Mouse (Mus musculus) left cerebral cortex, postnatal 4 days (tissue): ENCODE data around the gene Slc9a9. TPM values are rescaled to one million over a fixed set of nuclear protein-coding genes. Genes with fewer than 3 reads are reported as not detected.
"Not testable (repeated sequence)": the region's sequence is repeated elsewhere in the genome, so short reads cannot be mapped to it uniquely, and the experiment has no call there.

Source experiments
- DNase-seq: peaks from one replicate; pipeline ENCODE4 v3.0.0-alpha.2; 2022
- intact Hi-C: fragments of 180-260 bp; cut with DNase I; formaldehyde crosslinking; loops from one replicate; pipeline ENCODE4 v1.15.1; 2025
- total RNA-seq, 2 experiments: library from RNA; stranded (reverse); gene quantifications; 2 replicates each; pipeline ENCODE4 v1.2.3; 2021

The Slc9a9 gene
- 10 to 100 TPM; 11.0 to 11.9 TPM for total RNA-seq

DNA sequence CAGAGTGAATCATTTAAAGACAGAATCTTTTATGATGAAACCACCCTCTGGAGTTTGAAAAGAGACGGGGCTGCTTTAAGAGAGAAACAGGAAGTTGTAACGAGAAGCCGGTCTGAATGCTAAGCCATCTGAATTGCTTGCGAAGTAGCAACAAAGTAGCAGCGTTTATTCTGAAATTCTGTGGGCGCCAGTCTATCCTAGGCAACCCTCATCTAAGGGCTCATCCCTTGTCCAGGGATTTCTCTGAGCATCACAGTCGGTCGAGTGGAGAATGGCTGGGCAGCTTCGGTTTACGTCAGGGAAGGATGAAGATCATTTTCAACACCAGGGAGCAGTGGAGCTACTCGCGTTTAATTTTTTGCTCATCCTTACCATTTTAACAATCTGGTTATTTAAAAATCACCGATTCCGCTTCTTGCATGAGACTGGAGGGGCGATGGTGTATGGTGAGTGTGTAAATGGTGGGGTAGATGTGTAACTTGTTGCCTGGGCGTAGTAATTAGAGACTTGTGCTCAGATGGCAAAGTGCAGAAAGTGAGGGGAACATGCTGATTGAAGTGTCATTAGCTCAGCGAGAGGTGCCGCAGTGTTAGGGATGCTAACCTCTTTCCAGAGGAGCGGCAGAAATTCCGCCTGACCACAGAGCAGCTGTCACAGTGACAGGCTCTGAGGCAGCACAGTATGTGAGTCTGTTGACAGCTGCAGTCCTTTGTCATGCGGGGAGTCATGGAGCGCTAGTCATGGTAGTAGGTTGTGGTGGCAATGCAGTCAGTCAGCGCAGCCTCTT, at the start of gene Slc9a9:
TSS of gene Slc9a9 (plus strand) at position 119 of the 787 bp plus-strand sequence.
- peak; percentile 50 for DNase-seq
- intact Hi-C loops: no loop called here

DNA sequence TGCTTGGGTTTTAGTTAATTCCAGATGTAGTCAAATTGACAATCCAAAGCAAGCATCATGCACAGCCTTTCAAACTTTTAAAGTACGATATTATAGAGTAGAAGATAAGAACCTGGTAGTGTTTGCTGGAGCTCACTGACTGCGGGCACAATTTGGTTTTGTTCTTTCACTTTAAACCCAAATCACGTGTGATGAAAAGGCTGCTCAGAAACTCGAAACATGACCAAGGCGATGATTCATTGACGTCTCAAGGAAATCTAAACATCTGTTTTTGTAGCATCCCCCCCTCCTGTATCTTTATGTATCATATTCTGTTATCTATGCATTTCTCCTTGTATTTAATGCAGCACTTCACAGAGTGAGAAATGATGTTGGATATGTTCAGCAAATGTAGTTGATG, 49.4 kb upstream of the Slc9a9 start:
- no peak for DNase-seq
- intact Hi-C loops: no loop called here

DNA sequence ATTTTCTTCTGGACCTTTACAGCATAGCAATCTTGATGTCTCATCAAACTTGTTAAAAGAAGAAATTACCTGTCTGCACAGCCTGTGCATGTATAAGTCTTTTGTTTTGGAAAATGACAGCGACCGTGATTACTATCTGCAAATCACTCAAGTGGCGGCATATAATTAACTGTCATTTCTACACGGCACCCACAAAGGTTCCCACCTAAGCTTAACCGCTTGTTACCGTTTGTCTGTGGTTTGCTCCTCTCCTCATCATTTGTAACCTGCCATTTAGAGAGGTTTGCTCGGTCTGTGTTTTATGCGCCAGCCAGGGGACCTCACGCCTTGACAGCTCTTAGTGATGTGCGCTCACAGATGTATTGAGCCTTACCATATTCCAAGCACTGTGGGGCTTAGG, 48.9 kb upstream of the Slc9a9 start:
- intact Hi-C loops: no loop called here
- no peak for DNase-seq

DNA sequence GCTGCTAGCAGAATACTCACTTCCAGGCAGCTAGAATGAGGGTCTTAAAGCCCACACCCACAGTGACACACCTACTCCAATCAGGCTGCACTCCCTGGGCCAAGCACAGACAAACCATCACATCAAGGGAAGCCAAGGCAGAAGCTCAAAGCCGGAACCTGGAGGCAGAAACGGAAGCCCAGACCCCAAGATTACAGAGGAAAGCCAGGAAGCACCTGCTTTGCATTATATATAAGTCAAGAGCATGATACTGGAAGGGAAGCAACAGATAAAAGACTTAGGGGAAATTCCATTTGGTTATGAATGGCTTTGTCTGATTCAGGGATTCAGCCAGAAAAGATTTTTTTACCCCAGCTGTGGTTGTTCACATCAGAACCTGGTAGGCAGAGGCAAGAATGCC, 47.8 kb upstream of the Slc9a9 start:
- intact Hi-C loops: no loop called here

DNA sequence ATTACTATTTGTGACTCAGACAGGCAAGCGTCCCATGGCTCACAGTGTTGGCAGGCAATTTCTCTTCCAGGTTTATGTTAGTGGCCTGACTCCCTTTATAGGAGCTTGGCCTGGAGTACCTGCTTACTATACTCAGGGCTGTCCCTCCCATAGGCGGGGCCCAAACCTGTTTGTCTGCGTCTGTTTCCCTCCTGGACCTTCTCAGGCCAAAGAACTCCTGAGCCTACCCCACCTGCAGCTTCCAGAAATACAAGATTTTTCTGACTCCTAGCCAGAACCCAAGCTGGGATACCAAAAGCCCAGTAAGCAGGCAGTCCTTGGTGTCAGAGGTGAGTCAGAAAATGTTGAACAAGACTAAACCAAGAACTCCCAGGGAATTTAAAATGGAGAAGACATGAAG, 43.0 kb upstream of the Slc9a9 start:
- intact Hi-C loops: no loop called here
- no peak for DNase-seq

More for the DNA sequence above, 47.8 kb upstream of the Slc9a9 start:
- DNase-seq: no peak

DNA sequence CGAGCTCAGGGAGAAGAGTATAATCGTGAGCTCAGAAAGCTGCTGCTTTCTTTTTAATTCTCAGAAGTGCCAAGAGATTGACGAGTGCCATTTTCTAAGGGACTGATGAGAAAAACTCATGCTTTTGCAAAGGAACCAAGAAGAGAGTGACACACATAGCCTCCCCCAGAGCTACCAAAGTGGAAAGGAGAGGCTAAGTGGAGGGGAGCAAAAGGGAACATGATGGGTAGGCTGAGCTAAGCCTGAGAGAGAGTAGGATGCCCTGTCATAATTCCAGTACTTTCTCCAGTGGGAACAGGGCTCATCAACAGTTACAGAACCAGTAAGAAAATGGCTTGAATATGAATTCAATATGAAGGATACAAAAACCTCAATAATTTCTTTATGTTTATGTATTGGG, 40.8 kb upstream of the Slc9a9 start:
- intact Hi-C loops: no loop called here
- DNase-seq: no peak

DNA sequence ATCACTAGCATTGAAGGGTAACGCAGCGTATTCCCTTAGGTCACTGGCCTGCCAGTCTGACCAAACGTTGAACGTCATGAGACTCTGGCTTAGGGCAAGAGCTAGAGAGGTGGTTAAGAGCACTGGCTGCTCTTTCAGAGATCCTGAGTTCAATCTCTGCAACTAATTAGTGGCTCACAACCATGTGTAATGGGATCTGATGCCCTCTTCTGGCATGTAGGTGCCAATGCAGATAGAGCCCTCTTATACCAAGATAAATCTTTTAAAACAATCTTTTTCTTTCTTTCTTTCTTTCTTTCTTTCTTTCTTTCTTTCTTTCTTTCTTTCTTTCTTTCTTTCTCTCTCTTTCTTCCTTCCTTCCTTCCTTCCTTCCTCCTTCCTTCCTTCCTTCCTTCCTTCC, 35.4 kb upstream of the Slc9a9 start:
- DNase-seq, intact Hi-C loops: not testable (repeated sequence)

DNA sequence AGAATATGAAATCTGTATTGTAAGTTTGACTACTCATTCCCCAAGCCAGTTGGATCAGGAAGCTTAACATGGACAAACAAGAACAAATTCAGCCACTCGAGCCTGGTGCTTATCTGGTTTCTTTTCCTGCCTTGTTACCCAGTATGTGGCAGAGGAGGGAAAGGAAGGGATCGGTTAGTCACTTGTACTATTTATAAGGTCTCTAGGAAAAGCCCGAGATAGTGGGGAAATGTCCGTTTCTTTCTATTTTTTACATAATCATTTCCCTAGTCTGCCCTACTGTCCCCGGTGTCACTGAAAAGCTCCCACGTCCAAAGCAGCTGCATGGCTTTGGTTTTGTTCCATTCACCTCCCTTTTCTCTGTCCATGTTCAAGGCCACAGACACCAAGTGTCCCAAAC, 24.1 kb upstream of the Slc9a9 start:
- no peak for DNase-seq
- intact Hi-C loops: no loop called here

DNA sequence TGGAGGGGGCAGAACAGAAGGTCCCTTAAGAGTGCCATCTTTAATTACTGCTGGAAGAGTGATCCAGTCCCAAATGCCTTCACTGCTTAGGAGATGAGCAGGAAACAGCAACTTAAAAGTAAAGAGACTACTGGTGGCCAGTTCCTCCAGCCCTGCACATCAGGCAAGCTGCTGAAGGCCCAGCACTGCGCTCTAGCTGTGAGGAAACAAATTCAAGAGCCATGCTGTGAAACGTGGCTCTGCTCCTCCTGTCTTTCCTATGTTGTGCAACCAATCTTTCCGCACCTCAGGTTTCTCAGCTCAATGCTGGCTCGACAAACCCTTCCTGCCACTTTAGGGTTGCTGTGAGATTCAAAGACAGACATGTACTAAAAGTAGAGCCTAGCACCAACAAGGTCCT, 22.3 kb upstream of the Slc9a9 start:
- intact Hi-C loops: no loop called here

DNA sequence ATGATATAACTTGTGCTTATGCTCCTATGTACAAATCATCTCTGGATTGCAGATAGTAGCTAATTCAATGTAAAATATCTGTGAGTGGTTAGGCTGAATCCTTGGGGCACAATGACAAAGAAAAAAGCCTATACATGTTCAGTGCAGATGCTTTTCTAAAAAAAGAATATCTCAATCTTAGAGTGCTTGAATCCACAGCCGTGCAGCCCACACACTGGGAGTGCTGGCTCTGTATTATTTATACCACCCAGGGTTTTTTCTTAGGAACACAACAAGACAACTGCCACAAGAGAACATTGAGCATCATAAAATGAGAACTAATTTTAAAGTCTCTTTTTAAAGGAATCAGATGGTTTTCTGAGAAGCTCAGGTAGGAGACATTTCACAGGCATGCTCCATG, 19.7 kb upstream of the Slc9a9 start:
- DNase-seq: no peak
- intact Hi-C loops: no loop called here

More for the DNA sequence above, 22.3 kb upstream of the Slc9a9 start:
- no peak for DNase-seq

DNA sequence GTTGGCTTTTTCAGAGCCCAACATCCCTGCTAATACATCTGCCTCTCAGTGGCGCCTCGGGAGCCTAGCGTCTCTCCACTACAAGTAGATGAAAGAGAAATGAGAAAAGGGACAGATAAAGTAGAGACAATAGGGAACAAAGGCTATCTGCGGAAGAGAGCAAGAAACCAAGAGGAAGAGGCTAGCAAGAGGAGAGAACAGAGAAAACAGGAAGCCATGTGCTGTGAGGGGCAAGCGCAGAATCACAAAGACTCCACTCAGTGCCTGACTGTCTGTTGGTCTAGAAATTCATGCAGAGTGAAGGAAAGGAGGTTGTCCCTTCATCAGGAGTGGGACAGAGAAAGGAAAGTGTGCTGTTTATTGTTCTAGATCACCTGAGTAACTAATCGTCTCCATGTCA, 16.5 kb upstream of the Slc9a9 start:
- DNase-seq: no peak
- intact Hi-C loops: no loop called here

DNA sequence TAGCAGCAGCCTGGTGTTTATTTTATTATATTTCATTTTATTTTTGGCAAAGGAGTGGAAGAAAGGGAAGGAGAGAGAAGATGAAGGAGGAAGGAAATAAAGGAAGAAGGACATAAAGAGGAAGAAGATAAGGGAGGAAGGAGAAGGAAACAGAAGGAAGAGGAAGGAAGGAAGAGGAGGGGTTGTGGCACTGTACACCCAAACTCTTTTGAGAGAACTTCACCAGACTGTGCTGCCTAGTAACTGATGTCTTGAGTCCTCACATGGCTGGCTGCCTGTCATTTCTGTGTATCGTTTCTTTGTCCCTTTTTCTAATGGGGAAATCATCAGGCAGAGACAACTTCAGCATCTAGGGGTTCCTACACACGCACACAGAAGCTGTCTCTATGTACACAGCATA, 15.9 kb upstream of the Slc9a9 start:
- intact Hi-C loops: no loop called here
- DNase-seq: no peak

DNA sequence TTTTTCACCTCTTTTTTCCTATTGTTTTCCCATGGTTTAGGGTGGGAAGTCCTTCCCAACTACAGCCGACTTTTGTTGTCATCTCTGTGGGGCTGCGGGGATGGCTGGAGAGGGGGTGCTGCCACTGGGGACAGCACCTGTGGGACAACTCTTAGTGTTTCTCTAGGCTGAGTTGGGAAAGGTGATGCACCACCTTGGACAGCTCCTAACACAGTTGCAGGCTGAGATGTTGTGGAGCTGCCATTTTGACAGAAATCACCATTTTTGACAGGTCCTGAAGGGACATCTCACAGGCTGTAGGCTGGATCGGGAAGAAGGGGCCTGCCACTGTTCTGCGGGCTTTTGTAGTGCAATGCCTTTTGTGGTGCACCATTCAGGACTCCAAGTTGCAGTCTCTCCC, 13.4 kb upstream of the Slc9a9 start:
- DNase-seq: no peak
- intact Hi-C loops: no loop called here

DNA sequence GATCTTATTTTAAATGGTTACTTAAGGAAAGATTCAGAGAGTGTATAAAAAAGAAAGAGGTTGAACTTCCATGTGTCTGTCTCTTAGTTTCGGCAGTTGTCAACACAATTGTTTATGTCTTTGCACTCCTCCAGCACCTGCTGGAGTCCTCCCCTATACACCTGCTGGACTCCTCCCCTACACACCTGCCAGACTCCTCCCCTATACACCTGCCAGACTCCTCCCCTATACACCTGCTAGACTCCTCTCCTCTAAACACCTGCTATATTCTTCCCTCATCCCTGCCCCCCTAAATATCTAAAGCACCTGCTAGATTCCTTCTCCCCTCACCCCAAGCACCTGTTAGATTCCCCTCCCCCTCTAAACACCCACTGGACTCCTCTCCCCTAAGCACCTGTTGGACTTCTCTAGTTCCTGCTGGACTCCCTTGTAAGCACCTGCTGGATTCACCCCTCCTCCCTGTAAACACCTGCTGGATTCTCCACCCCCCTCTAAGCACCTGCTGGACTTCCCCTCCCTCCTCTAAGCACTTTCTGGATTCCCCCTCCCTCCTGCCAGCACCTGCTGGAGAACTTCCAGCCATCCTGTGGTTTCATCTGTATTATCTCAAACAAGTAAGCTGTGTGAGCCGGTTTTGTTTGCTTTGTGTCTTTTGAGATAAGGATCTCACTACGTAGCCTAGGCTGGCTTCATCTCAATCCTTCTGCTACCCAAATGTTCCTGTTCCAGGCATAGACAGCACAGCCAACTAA, 10.1 kb upstream of the Slc9a9 start:
- DNase-seq: peak; percentile 9
- intact Hi-C loops: no loop called here

DNA sequence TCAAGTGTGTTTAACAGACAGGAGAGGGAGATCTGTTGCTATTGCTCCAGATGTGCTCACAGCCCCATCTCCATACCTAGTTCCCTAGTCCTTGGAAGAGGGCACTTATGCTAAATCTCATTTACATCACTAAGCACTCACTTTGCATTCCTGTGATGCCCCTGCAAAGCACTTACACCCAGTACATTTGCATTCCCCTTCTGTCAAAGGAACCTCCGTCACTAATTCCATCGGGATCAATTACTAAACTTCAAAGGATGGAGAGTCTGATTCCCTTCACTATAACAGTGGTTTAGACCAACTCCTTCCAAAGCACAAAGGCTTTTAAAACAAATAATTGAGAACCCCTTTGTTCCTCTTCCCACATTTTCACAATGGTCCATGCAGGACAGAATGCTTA, 7.9 kb upstream of the Slc9a9 start:
- DNase-seq: no peak
- intact Hi-C loops: no loop called here

DNA sequence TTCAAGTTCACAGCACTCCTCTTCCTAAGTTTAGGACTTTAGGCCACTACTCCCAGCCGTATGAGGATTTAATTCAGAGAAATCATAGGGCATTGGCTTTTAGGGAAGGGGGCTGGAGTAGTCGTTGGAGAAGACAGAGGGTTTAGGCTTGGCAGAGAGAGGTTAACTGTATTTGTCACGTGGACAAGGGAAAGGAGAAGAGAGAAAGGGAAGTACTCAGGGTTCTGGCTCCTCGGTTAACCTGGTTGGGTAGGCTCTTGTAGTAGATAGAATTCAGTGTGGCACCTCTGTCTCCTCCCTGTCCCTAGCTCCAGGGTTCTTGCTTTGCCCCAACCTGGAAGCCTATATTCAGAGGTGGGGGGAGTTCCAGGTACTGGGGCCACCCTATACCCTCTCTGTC, 4.5 kb upstream of the Slc9a9 start:
- intact Hi-C loops: no loop called here
- no peak for DNase-seq

DNA sequence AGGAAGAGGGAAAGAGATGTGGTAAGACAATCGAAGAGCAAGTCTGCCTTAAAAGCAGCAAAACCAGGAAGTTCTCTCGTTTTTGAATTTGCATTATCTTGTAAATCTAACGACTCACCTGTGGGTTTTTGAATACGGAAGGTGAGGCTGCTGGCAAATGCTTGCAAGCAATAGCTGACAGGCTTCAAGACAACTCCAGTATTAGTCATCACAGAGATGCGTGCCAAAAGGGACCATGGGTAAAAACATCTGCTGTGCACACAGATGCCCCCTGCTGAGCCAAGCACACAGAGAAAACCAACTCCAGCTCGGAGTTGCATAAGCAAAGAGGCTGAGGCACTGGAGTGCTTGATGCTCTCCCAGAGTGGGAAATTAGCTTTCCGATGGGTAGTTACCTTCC, 1.1 kb upstream of the Slc9a9 start:
- peak; percentile 29 for DNase-seq
- intact Hi-C loops: no loop called here

DNA sequence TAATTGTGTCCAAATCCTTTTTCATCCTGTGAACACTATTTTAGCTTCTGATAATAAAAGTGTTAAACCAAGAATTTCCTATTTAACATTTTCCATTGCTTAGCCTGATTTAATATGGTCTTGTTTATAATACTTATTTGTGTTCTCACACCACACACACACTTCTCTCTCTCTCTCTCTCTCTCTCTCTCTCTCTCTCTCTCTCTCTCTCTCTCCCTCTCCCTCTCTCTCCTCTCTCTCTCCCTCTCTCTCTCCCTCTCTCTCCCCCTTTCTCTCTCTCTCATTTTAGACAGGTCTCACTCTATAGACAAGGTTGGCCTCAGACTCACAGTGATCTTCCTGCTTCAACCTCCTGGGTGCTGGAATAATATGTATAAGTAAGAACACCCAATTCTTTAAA, 995 bp downstream of the Slc9a9 start:
- no peak for DNase-seq
- intact Hi-C loops: no loop called here

DNA sequence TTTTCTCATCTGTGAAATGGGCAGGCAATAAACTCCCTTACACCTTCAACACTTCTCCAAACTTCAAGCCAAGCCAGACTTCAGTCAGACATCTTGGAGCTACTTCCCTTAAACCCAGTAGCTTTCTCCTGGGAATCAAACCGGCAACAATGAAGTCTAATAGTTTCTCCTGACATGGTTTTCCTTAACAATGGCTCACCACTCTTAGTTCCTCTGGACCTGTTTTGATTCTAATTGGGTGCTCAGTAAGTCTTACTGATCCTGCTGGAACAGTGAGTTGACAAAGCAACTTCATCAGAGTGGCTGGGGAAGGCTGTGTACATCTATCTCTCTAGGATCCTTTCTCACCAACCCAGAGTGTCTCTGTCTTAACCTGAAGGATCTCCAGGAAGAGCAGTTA, 5.0 kb downstream of the Slc9a9 start:
- intact Hi-C loops: no loop called here
- DNase-seq: no peak

DNA sequence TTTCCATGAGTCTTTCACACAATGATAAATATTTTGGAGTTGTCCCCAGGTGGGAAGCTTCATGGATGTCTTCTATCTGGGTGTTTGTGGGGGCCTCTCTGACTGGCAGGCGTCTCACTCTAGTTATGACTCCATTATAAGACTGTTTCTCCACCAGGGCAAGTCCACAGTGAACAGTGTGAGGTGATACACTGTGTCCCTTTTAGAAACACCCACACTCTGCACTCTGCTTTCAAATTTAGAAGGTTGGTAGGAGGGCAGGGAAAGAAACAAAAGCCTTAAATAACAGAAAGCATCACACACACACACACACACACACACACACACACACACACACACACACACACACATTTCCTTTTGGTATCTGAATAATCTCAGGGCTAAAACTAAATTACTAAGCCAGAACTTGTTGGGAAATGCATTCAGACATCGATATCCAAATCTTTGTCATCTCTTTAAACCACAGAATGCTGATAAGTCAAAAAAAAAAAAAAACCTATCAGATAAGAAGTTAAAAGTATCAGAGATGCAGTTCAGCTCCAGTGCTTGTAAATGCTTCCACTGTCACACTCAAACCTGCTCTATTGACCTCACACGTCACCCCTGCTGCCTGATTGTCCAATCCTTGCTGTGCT, 8.4 kb downstream of the Slc9a9 start:
- intact Hi-C loops: no loop called here
- DNase-seq: no peak

DNA sequence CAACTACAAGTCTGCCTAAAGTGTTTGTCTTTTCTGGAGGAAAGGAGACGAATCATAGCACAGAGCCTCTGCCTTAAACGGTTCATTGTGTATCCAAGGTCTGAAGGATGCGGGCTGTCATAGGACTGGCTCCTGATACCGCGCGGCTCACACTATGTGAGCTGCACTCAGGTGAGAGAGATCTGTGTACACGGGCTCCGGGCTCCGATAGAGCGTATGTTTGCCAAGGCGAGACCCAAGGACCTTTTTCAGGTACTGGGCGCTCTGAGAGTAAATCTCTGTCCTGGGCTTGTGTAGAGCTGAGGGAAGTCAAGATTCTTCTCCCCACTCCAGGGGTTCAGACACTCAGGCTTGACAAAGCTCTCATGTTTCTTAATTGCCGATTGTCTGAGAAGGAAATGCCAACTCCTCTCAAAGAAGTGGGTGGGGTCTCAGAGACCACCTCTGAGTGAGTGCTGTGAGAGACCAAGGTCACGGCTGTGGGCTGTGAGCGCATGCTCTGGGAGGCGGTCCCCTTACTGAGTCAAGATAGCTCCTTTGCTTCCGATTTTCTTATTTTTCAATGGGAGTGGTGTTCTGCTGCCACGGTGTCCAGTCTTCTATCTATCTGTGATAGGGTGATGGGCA, 10.9 kb downstream of the Slc9a9 start:
- DNase-seq: no peak
- intact Hi-C loops: no loop called here
